ENCODE assay signal across 18 mouse cellular contexts in the genomic region with DNA sequence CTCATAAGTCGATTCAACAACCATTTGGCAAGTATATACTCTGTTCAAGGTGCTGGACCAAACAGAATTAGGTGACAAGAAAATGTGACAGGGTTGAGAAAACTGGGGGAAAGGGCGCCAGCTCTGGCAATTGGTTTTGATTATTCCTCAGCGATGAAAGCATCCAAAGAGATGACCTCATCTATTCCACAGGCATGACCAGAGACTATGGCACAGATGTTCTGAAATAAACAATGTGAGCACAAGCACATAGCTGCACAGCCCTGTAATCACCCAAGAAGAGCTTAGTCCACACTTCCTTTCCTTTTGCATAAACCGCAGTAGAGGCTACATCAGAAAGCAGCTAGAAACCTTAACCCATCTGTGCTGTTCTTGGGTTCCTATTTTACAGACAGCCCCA.
DNase-seq lines count a peak whose midpoint lies in the region; ATAC-seq and TF ChIP-seq lines count a peak whose summit lies in the region.
"Had no signal": no experiment of that assay in that cellular context is flagged by ENCODE, and none has a peak within 500 bp of the region (broad histone marks: within the 10 kb centered on the region; RNA-seq: fewer than 3 reads in every experiment).

No protein-coding gene starts in this region.

- TF ChIP-seq CTCF in intestine, postnatal 0 days (IDR thresholded peaks at IDR 0.05; ENCODE audit: low read depth): no peak

- no peak for DNase-seq in intestine, embryonic 14.5 days (ENCODE audit: low spot score)
- peak; percentile 16 for DNase-seq in gastrocnemius, postnatal 25 days
- peak; percentile 17 for DNase-seq in lung, postnatal 14 days
- DNase-seq in cerebellum, adult 9-11 months: no peak
- DNase-seq in natural killer cell, adult 2 months (ENCODE audit: low spot score in 2 of 2): no peak
- DNase-seq: adrenal gland, postnatal 25 days; cerebellum, postnatal 25 days; kidney, adult 8-10 months; kidney, postnatal 4 days; right cerebral cortex, adult 18-20 months; thymus, postnatal 4 days had no signal

- no peak overlapping the region for H3K4me2 ChIP-seq in intestine, embryonic 14.5 days (ENCODE audit: low read length)
- H3K4me2 ChIP-seq in intestine, postnatal 0 days (replicated peaks; ENCODE audit: low read depth): no peak overlapping the region
- no peak overlapping the region for H3K4me2 ChIP-seq in embryonic facial prominence, embryonic 12.5 days (replicated peaks)
- H3K4me2 ChIP-seq in hindbrain, embryonic 13.5 days: no peak overlapping the region
- H3K4me2 ChIP-seq: hindbrain, embryonic 14.5 days; midbrain, embryonic 11.5 days had no signal

- 50% methylated on average over 4 of the region's 4 CpGs for WGBS in intestine, embryonic 14.5 days
- WGBS in intestine, postnatal 0 days: 59% methylated on average over 4 of the region's 4 CpGs
- 59% methylated on average over 4 of the region's 4 CpGs for WGBS in embryonic facial prominence, embryonic 12.5 days
- WGBS in hindbrain, embryonic 13.5 days: 83% methylated on average over 4 of the region's 4 CpGs

- H3K4me1 ChIP-seq in intestine, embryonic 14.5 days (replicated peaks; ENCODE audit: control insufficient read depth, insufficient read depth, low read length): no peaks in the 10 kb centered on the region; the same call in 1 of the 2 replicates
- no peaks in the 10 kb centered on the region for H3K4me1 ChIP-seq in intestine, postnatal 0 days (replicated peaks; ENCODE audit: control insufficient read depth, insufficient read depth, low read length)
- peaks cover 7% of the 10 kb centered on the region; the same call in 1 of the 2 replicates for H3K4me1 ChIP-seq in embryonic facial prominence, embryonic 12.5 days
- no peaks in the 10 kb centered on the region for H3K4me1 ChIP-seq in hindbrain, embryonic 13.5 days (replicated peaks)

- ATAC-seq in intestine, embryonic 14.5 days (replicated peaks; ENCODE audit: low FRiP score, low TSS enrichment, low read depth): no peak
- ATAC-seq in intestine, postnatal 0 days: no peak
- ATAC-seq in embryonic facial prominence, embryonic 12.5 days (ENCODE audit: insufficient number of reproducible peaks, insufficient read depth, low FRiP score, low TSS enrichment): 0 out of 2 replicates have a peak, but pooled peaks have one; percentile 41
- ATAC-seq in hindbrain, embryonic 13.5 days (ENCODE audit: low FRiP score): no peak
- ATAC-seq: activated CD4-positive, CD25-positive, alpha-beta regulatory T cell, adult 4 months; CD4-positive, CD25-positive, alpha-beta regulatory T cell, adult 4 months had no signal

- no peaks in the 10 kb centered on the region for H3K36me3 ChIP-seq in intestine, embryonic 14.5 days (ENCODE audit: control insufficient read depth, insufficient read depth, low read length)
- H3K36me3 ChIP-seq in intestine, postnatal 0 days (ENCODE audit: control insufficient read depth, insufficient read depth): no peaks in the 10 kb centered on the region
- no peaks in the 10 kb centered on the region for H3K36me3 ChIP-seq in embryonic facial prominence, embryonic 12.5 days
- no peaks in the 10 kb centered on the region for H3K36me3 ChIP-seq in hindbrain, embryonic 13.5 days

- H3K27ac ChIP-seq in intestine, embryonic 14.5 days (ENCODE audit: low read depth): peak overlapping the region; percentile 29
- H3K27ac ChIP-seq in intestine, postnatal 0 days (ENCODE audit: low read depth, low read length): no peak overlapping the region
- H3K27ac ChIP-seq in embryonic facial prominence, embryonic 12.5 days: no peak overlapping the region
- H3K27ac ChIP-seq in hindbrain, embryonic 13.5 days: no peak overlapping the region
- H3K27ac ChIP-seq: hindbrain, embryonic 14.5 days had no signal

- H3K4me3 ChIP-seq in intestine, embryonic 14.5 days (ENCODE audit: low read depth, low read length): no peak overlapping the region
- no peak overlapping the region for H3K4me3 ChIP-seq in intestine, postnatal 0 days (ENCODE audit: low read depth, low read length)
- no peak overlapping the region for H3K4me3 ChIP-seq in embryonic facial prominence, embryonic 12.5 days
- no peak overlapping the region for H3K4me3 ChIP-seq in hindbrain, embryonic 13.5 days

- no peaks in the 10 kb centered on the region for H3K9me3 ChIP-seq in intestine, embryonic 14.5 days (ENCODE audit: control insufficient read depth, low read length)
- no peaks in the 10 kb centered on the region; the same call in 1 of the 2 replicates for H3K9me3 ChIP-seq in intestine, postnatal 0 days (ENCODE audit: control insufficient read depth)
- 0 out of 2 replicates have a peak, but pooled peaks cover 3% of the 10 kb centered on the region for H3K9me3 ChIP-seq in embryonic facial prominence, embryonic 12.5 days
- no peaks in the 10 kb centered on the region for H3K9me3 ChIP-seq in hindbrain, embryonic 13.5 days

- H3K9ac ChIP-seq in intestine, embryonic 14.5 days (ENCODE audit: low read length): no peak overlapping the region
- H3K9ac ChIP-seq in intestine, postnatal 0 days (ENCODE audit: low read depth, low read length): no peak overlapping the region
- H3K9ac ChIP-seq in embryonic facial prominence, embryonic 12.5 days: no peak overlapping the region
- H3K9ac ChIP-seq in hindbrain, embryonic 13.5 days: no peak overlapping the region
- H3K9ac ChIP-seq: hindbrain, embryonic 14.5 days had no signal

- no peaks in the 10 kb centered on the region for H3K27me3 ChIP-seq in intestine, embryonic 14.5 days (replicated peaks; ENCODE audit: control insufficient read depth, insufficient read depth, low read length)
- H3K27me3 ChIP-seq in intestine, postnatal 0 days (replicated peaks; ENCODE audit: control insufficient read depth, insufficient read depth, low read length): no peaks in the 10 kb centered on the region
- H3K27me3 ChIP-seq in embryonic facial prominence, embryonic 12.5 days: no peaks in the 10 kb centered on the region
- H3K27me3 ChIP-seq in hindbrain, embryonic 13.5 days: no peaks in the 10 kb centered on the region

Comparison
In these comparisons a context has a peak if more than half of its experiments do, and no peak if none do; other contexts are left out.
1. DNase-seq: peak in gastrocnemius, postnatal 25 days (single experiment) and lung, postnatal 14 days (single experiment); none in intestine, embryonic 14.5 days (single experiment), cerebellum, adult 9-11 months (single experiment) and natural killer cell, adult 2 months (0 of 2).